Mouse (Mus musculus) hindbrain, embryonic 11.5 days (tissue): Measurements from ENCODE around the gene Minos1. TPM values are rescaled to one million over a fixed set of nuclear protein-coding genes. Genes with fewer than 3 reads are reported as not detected.

Experiments
- ATAC-seq: fragments of 200-750 bp; cut with Nextera tagmentation; 2 replicates; pipeline ENCODE4 v1.8.0; 2017; ENCODE audit warnings: mild to moderate bottlenecking, moderate TSS enrichment, moderate library complexity; ENCODE audit not compliant: low FRiP score
- DNase-seq: peaks from one replicate; pipeline ENCODE4 v3.0.0-alpha.2; 2015; ENCODE audit warnings: low spot score
- H3K27ac ChIP-seq: fragments of 300-500 bp; sonication (generic); 2 replicates; pipeline ENCODE4 v1.5.1; 2014; ENCODE audit warnings: mild to moderate bottlenecking, low read depth, low read length
- H3K27me3 ChIP-seq: fragments of 300-500 bp; sonication (generic); 2 replicates; pipeline ENCODE4 v1.6.1; 2014; ENCODE audit warnings: mild to moderate bottlenecking, low read length, moderate library complexity, mixed read lengths; ENCODE audit not compliant: control insufficient read depth, insufficient read depth
- H3K36me3 ChIP-seq: fragments of 300-500 bp; sonication (generic); 2 replicates; pipeline ENCODE4 v1.6.1; 2014; ENCODE audit warnings: mild to moderate bottlenecking, low read length, moderate library complexity, mixed read lengths; ENCODE audit not compliant: control insufficient read depth, insufficient read depth
- H3K4me1 ChIP-seq: fragments of 300-500 bp; sonication (generic); replicated peaks from 2 replicates; pipeline ENCODE4 v1.6.1; 2014; ENCODE audit warnings: low read length, mixed read lengths; ENCODE audit not compliant: control insufficient read depth, insufficient read depth
- H3K4me2 ChIP-seq: fragments of 300-500 bp; sonication (generic); replicated peaks from 2 replicates; pipeline ENCODE4 v1.6.1; 2014; ENCODE audit warnings: mild to moderate bottlenecking, low read depth, low read length
- H3K4me3 ChIP-seq: fragments of 300-500 bp; sonication (generic); 2 replicates; pipeline ENCODE4 v1.5.1; 2014; ENCODE audit warnings: low read depth, low read length
- H3K9ac ChIP-seq: fragments of 300-500 bp; sonication (generic); 2 replicates; pipeline ENCODE4 v1.6.1; 2014; ENCODE audit warnings: low read depth, low read length
- H3K9me3 ChIP-seq: fragments of 300-500 bp; sonication (generic); 2 replicates; pipeline ENCODE4 v1.6.1; 2016; ENCODE audit warnings: low read length; ENCODE audit not compliant: control insufficient read depth
- WGBS: fragments of 180-500 bp; shearing (Covaris S2); extraction: QIAGEN DNeasy Blood & Tissue Kit; methylation state at CpG from one replicate; pipeline ENCODE4 v1.1.7; 2014; 5-methylcytosine and 5-hydroxymethylcytosine counted together
- polyA plus RNA-seq: library from polyadenylated mRNA; unstranded; fragments of >200 nt; fragmentation: Nextera tagmentation; extraction: Ambion mirVana; gene quantifications from 2 replicates; pipeline ENCODE4 v1.2.1, GENCODE M21; 2014

Gene Minos1
- polyA plus RNA-seq, 1 experiment from 2014 or later, result 399 TPM

DNA sequence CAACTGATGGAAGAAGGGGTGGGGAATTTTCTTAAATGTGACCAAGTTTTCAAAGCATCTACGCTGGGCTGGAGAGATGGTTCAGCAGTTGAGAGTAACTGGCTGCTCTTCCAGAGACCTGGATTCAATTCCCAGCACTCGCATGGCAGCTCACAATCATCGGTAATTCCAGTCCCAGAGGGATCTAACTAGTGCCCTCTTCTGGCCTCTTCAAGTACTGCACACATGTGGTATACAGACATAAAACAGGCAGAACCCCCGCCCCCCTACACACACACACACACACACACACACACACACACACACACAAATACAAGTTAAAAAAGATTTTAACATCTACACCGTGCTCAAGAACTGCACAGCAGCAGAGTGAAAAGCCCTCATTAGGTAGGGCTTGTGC, 15.2 kb downstream of the Minos1 start:
- H3K36me3 ChIP-seq, result no peaks in the 10 kb centered on the region
- no peak overlapping the region for H3K4me2 ChIP-seq
- ATAC-seq (no peak), DNase-seq (peak; percentile 25)
- H3K9ac ChIP-seq, result no peak overlapping the region
- no peaks in the 10 kb centered on the region for H3K9me3 ChIP-seq
- no peak overlapping the region for H3K4me3 ChIP-seq
- H3K4me1 ChIP-seq, result no peaks in the 10 kb centered on the region
- H3K27ac ChIP-seq, result no peak overlapping the region
- 90% methylated on average over 5 of the region's 5 CpGs for WGBS
- no peaks in the 10 kb centered on the region for H3K27me3 ChIP-seq

- no peak for ATAC-seq
- H3K9ac ChIP-seq, result no peak overlapping the region
- no peak for DNase-seq
- no peak overlapping the region for H3K4me2 ChIP-seq
- 78% methylated on average over 3 of the region's 3 CpGs for WGBS
- no peaks in the 10 kb centered on the region for H3K4me1 ChIP-seq
- no peaks in the 10 kb centered on the region for H3K36me3 ChIP-seq
- H3K9me3 ChIP-seq, result no peaks in the 10 kb centered on the region
- H3K27ac ChIP-seq, result no peak overlapping the region
- no peaks in the 10 kb centered on the region for H3K27me3 ChIP-seq
- H3K4me3 ChIP-seq, result no peak overlapping the region
Measured at GRCm38 (mm10) chr4:139112482-139112881, 18.4 kb downstream of the Minos1 start.

DNA sequence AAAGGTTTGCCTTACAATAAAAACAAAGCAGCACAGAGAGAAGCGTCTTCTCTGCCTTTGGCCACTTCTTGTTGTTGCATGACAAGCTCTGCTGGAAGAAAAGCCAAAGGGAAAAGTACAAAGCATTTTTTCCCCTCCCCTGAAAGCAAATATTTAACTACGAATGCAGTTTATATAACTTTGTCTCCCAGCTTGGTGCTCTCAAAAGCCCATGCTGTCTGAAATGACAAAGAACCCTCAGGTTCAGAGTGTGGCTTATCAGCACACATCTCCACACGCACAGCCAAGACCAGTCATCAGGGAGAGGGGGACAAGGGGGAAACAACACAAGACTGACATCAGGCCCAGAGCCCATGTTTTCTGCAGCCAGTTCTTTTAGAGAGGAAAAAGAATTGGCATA, 19.5 kb downstream of the Minos1 start:
- H3K27ac ChIP-seq, result no peak overlapping the region
- H3K9ac ChIP-seq, result no peak overlapping the region
- DNase-seq, result no peak
- no peaks in the 10 kb centered on the region for H3K27me3 ChIP-seq
- no peaks in the 10 kb centered on the region for H3K9me3 ChIP-seq
- no peak overlapping the region for H3K4me2 ChIP-seq
- WGBS, result 58% methylated on average over 3 of the region's 3 CpGs
- H3K4me3 ChIP-seq, result no peak overlapping the region
- no peaks in the 10 kb centered on the region for H3K4me1 ChIP-seq
- no peaks in the 10 kb centered on the region for H3K36me3 ChIP-seq
- no peak for ATAC-seq

GRCm38 (mm10) chr4:139110858-139111257, 20.1 kb downstream of the Minos1 start:
- Histone ChIP-seq H3K4me1 (no peaks in the 10 kb centered on the region), H3K27ac (no peak overlapping the region), H3K4me2 (no peak overlapping the region), H3K36me3 (no peaks in the 10 kb centered on the region), H3K27me3 (no peaks in the 10 kb centered on the region), H3K9ac (no peak overlapping the region), H3K9me3 (no peaks in the 10 kb centered on the region), H3K4me3 (no peak overlapping the region)
- ATAC-seq (no peak), DNase-seq (no peak)
- 71% methylated on average over 3 of the region's 3 CpGs for WGBS

DNA sequence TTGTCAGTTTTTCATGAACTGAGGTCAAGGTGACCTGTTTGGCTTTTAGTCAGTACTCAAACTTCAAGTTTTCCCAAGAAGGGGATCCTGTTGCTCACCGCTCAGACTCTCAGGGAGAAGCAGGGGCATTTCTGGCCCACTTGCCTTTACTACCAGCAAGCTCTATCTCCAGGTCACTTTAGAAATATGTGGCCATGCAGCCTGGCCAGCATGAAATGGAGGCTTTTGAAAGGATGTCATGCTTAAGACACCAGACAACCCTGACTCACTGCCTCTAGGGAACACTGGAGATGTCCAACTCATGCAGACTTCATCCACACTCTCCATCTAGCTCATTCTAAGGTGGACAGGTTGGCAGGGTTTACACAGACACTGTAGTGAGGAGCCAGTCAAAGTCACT, 25.5 kb downstream of the Minos1 start:
- 100% methylated on average over 1 of the region's 1 CpGs for WGBS
- Histone ChIP-seq H3K4me2 (no peak overlapping the region), H3K36me3 (peaks cover 4% of the 10 kb centered on the region; the same call in 1 of the 2 replicates), H3K4me3 (no peak overlapping the region), H3K27me3 (no peaks in the 10 kb centered on the region), H3K9ac (no peak overlapping the region), H3K4me1 (no peaks in the 10 kb centered on the region), H3K27ac (no peak overlapping the region), H3K9me3 (no peaks in the 10 kb centered on the region)
- ATAC-seq (no peak), DNase-seq (no peak)

GRCm38 (mm10) chr4:139101546-139101945, 29.4 kb downstream of the Minos1 start:
- no peak for DNase-seq
- Histone ChIP-seq H3K36me3 (peaks cover 4% of the 10 kb centered on the region; the same call in 1 of the 2 replicates), H3K27me3 (no peaks in the 10 kb centered on the region), H3K9me3 (no peaks in the 10 kb centered on the region), H3K27ac (no peak overlapping the region), H3K4me3 (no peak overlapping the region), H3K9ac (no peak overlapping the region), H3K4me2 (no peak overlapping the region), H3K4me1 (no peaks in the 10 kb centered on the region)
- WGBS, result 74% methylated on average over 6 of the region's 6 CpGs
- no peak for ATAC-seq

DNA sequence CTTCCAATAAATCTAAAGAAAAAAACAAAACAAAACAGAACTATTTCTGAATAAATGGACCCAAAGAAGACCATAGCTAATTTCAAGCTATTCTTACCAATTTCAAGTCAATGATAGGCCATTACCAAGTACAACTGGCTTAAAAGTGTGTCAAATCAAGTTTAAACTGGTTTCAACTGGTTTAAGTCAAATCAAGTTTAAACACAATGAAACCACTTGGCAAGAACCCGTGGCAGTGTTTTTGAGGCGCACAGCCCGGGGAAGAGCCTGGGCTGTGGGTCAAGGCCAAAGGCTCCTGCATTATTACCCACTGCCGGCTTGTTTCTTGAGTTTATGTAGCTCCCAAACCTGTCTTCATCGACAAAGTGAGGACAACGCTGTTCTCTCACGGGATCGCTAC, 30.6 kb downstream of the Minos1 start:
- ATAC-seq, result no peak
- DNase-seq, result no peak
- H3K9ac ChIP-seq, result no peak overlapping the region
- no peaks in the 10 kb centered on the region for H3K9me3 ChIP-seq
- no peaks in the 10 kb centered on the region for H3K27me3 ChIP-seq
- H3K4me3 ChIP-seq, result no peak overlapping the region
- WGBS, result 92% methylated on average over 8 of the region's 8 CpGs
- no peak overlapping the region for H3K4me2 ChIP-seq
- H3K36me3 ChIP-seq, result peaks cover 4% of the 10 kb centered on the region; the same call in 1 of the 2 replicates
- no peaks in the 10 kb centered on the region for H3K4me1 ChIP-seq
- H3K27ac ChIP-seq, result no peak overlapping the region

- Histone ChIP-seq H3K9me3 (no peaks in the 10 kb centered on the region), H3K27me3 (peaks cover 27% of the 10 kb centered on the region), H3K4me2 (no peak overlapping the region), H3K27ac (no peak overlapping the region), H3K36me3 (no peaks in the 10 kb centered on the region), H3K4me1 (peaks cover 17% of the 10 kb centered on the region), H3K9ac (no peak overlapping the region), H3K4me3 (no peak overlapping the region)
- 87% methylated on average over 5 of the region's 5 CpGs for WGBS
- ATAC-seq (no peak), DNase-seq (no peak)
Measured at GRCm38 (mm10) chr4:139096201-139096600, 34.7 kb downstream of the Minos1 start.

- Histone ChIP-seq H3K9me3 (no peaks in the 10 kb centered on the region), H3K36me3 (no peaks in the 10 kb centered on the region), H3K9ac (no peak overlapping the region), H3K27me3 (peaks cover 34% of the 10 kb centered on the region), H3K27ac (no peak overlapping the region), H3K4me1 (peaks cover 17% of the 10 kb centered on the region), H3K4me2 (no peak overlapping the region), H3K4me3 (no peak overlapping the region)
- DNase-seq (no peak), ATAC-seq (no peak)
- 88% methylated on average over 1 of the region's 1 CpGs for WGBS
Measured at GRCm38 (mm10) chr4:139095406-139095805, 35.5 kb downstream of the Minos1 start.
